Mouse (Mus musculus) gastrocnemius, adult 2 months (tissue): Measurements from ENCODE around the gene Stub1. TPM values are rescaled to one million over a fixed set of nuclear protein-coding genes. Genes with fewer than 3 reads are reported as not detected.
"Not testable (repeated sequence)": the region's sequence is repeated elsewhere in the genome, so short reads cannot be mapped to it uniquely, and the experiment has no call there.

Experiments
- DNase-seq: peaks from one replicate; pipeline ENCODE4 v3.0.0; 2022
- H3K27ac ChIP-seq: fragments of 200-600 bp; 2 replicates; pipeline ENCODE4 v1.8.1; 2022; ENCODE audit warnings: mild to moderate bottlenecking
- H3K4me3 ChIP-seq: fragments of 200-600 bp; 2 replicates; pipeline ENCODE4 v1.8.1; 2022; ENCODE audit warnings: mild to moderate bottlenecking, moderate library complexity
- CTCF ChIP-seq: fragments of 200-600 bp; IDR thresholded peaks from 2 replicates; pipeline ENCODE4 v1.8.1; 2022; ENCODE audit warnings: antibody characterized with exemption, mild to moderate bottlenecking, moderate library complexity
- intact Hi-C: fragments of 180-260 bp; cut with DNase I; formaldehyde crosslinking; loops from one replicate; pipeline ENCODE4 v1.15.1; 2025
- total RNA-seq, 2 experiments: library from RNA; stranded (reverse); gene quantifications; 2 replicates each; pipeline ENCODE4 v1.2.3; 2021

Gene Stub1
- total RNA-seq, 2 experiments from 2014 or later = 85.8 to 93.8 TPM

- TF ChIP-seq CTCF = no peak
- H3K4me3 ChIP-seq = no peak overlapping the region
- intact Hi-C loops = no loop called here
- no peak for DNase-seq
- no peak overlapping the region for H3K27ac ChIP-seq
Observed at GRCm38 (mm10) chr17:25825311-25825710, 7.9 kb downstream of the Stub1 start.

DNA sequence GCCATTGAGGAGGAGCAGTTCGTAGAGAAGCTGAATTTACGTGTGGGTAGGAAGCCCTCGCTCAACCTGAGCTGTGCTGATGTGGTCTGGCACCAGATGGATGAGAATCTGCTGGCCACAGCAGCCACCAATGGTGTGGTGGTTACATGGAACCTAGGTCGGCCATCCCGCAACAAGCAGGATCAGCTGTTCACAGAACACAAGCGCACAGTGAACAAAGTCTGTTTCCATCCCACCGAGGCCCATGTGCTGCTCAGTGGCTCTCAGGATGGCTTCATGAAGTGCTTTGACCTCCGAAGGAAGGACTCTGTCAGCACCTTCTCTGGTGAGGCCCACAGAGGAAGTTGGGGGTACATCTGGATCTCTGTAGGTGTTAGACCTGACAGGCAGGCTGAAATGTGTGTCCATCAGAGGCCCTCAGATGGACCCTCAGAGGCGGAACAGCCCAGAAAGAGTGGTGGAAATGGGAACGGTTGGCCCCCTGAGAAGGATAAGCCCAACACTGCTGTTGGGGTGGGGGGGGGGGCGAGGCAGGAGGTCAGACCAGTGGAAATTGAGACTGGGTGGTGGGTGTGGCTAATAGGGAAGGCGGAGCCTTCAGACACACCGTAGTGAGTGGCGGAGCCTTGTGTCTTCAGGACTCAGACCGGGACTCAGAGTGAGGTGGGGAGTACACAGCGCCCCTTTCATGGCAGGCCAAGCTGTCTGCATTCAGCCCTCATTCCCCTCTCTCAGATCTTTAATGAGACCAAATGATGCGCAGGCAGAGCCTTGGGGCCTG lies 8.7 kb downstream of the Stub1 start:
- intact Hi-C loops = no loop called here
- DNase-seq = no peak
- TF ChIP-seq CTCF = no peak
- H3K4me3 ChIP-seq = peak overlapping the region; percentile 85
- H3K27ac ChIP-seq = no peak overlapping the region

DNA sequence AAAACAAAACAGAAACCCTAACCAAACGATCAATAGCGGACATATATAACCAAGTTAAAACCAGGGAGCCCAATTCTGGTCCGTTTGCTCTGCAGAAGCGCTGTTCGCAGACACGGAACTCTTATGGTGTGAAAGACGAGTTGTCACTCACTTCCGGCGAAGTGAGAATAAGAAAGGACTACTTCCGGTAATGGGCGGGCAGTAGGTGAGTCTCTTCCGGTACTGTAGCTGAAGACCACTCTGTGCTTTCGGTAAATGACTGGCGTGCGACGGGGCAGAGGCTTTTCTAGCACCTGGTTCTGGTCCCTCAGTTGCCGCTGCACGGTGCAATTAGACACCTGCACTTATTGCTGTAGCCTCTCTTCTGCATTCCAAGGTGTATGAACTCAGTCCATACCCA lies 9.8 kb downstream of the Stub1 start, which contains the start of gene Wdr24:
TSS of gene Wdr24 (plus strand) at position 176 of the 400 bp plus-strand sequence.
- peak; percentile 76 for DNase-seq
- H3K27ac ChIP-seq = peak within 1 kb of the TSS; percentile 81
- TF ChIP-seq CTCF = no peak
- intact Hi-C loops = no loop called here
- H3K4me3 ChIP-seq = peak within 1 kb of the TSS; percentile 85

GRCm38 (mm10) chr17:25818851-25819780 lies 14.1 kb downstream of the Stub1 start:
- intact Hi-C loops = no loop called here
- no peak for TF ChIP-seq CTCF
- no peak overlapping the region for H3K27ac ChIP-seq
- peak overlapping the region; percentile 23; the same call in 1 of the 2 replicates for H3K4me3 ChIP-seq
- DNase-seq = no peak

- no peak for TF ChIP-seq CTCF
- no peak overlapping the region for H3K27ac ChIP-seq
- intact Hi-C loops = no loop called here
- DNase-seq = no peak
- H3K4me3 ChIP-seq = no peak overlapping the region
Observed at GRCm38 (mm10) chr17:25817662-25818061, 15.5 kb downstream of the Stub1 start.

DNA sequence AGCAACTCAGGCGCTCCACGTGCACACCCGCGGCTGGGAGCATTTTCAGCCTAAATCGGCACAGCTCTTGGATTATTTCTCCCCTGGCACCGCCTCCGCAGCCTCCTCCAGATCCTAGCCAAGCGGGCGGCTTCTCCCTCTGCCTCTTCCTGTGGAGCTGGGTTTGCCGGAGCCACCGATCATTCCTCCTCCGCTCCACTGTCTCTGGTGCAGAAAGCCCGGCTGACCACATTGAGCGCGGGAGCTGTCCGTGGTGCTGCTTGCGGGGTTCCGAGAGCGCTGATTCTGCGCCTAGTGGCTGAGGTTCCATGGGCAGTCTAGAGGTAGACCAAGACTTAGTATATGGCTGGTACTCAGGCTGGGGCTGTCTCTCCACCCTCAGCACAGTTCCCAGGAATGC lies 19.7 kb downstream of the Stub1 start:
- Histone ChIP-seq H3K4me3 (no peak overlapping the region), H3K27ac (no peak overlapping the region)
- DNase-seq = peak; percentile 84
- peak; percentile 54 for TF ChIP-seq CTCF
- intact Hi-C loops = no loop called here

- no peak for DNase-seq
- H3K4me3 ChIP-seq = no peak overlapping the region
- H3K27ac ChIP-seq = no peak overlapping the region
- intact Hi-C loops = no loop called here
- TF ChIP-seq CTCF = no peak
Observed at GRCm38 (mm10) chr17:25810890-25811289, 22.3 kb downstream of the Stub1 start.

- TF ChIP-seq CTCF = no peak
- DNase-seq = no peak
- peak overlapping the region; percentile 24; the same call in 1 of the 2 replicates for H3K27ac ChIP-seq
- H3K4me3 ChIP-seq = peak overlapping the region; percentile 82
- intact Hi-C loops = no loop called here
Observed at GRCm38 (mm10) chr17:25809606-25810340, 23.4 kb downstream of the Stub1 start.

DNA sequence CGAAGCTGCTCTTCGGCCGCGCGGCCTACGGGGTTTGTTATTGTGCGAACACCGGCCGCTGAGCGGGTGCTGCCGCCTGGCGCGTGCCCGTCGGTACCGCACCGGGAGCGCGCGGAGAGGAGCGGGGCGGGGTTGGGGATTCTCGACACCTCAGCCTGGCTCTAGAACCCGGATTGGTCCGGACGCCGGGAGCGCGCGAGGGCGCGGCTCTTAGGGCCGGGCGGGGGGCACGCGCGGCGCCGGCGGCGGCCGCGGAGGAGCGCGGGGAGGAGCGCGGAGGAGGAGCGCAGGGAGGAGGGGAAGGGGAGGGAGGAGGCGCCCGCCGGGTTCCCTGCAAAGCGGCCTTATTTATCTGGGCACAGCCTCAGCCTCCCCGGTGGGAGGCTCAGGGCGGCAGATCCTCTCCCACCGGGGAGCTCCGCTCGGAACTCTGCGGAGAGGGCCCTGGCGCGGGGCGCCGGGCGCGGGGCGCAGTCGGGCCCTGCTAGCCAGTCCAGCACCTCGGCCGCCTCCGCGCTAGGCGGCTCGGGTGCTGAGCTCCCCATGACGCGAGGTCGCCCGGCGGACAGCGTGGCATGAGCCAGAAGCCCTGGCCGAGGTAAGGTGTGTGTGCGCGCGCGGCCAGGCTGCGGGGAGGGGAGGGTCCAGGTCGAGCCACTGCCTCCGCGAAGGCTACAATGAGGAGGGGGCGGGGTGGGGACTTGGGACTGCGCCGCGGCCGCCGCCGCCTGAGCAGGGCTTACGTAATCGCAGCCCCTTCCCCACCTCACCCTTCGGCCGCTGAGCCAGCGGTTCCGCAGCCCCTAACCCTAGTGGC lies 24.2 kb downstream of the Stub1 start, which contains the start of gene Fbxl16:
TSS of gene Fbxl16 (plus strand) at position 297 of the 817 bp plus-strand sequence.
- peak within 1 kb of the TSS; percentile 82 for H3K4me3 ChIP-seq
- peak; percentile 51 for TF ChIP-seq CTCF
- intact Hi-C loops = no loop called here
- H3K27ac ChIP-seq = peak within 1 kb of the TSS; percentile 24; the same call in 1 of the 2 replicates
- peak; percentile 83 for DNase-seq

DNA sequence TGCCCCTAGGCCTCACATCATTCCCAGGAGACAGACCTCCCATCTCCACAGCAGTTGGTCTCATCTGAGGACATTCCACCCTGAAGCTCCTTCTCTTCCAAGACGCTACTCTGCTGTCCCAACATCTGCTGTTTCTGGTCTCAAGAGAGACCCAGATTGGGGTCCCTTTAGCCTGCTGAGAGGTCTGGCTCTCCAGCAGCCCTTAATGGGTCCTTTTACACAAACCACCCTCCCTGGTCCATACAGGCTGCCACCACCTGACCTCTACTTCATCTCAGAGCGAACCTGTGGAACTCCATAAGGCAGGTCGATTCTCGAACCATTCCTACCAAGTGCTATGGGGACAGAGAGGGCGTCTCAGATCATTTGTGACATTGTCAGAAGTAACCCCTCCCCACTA lies 25.2 kb downstream of the Stub1 start:
- Histone ChIP-seq H3K4me3 (peak overlapping the region; percentile 82; the same call in 1 of the 2 replicates), H3K27ac (no peak overlapping the region)
- intact Hi-C loops = no loop called here
- no peak for DNase-seq
- no peak for TF ChIP-seq CTCF

DNA sequence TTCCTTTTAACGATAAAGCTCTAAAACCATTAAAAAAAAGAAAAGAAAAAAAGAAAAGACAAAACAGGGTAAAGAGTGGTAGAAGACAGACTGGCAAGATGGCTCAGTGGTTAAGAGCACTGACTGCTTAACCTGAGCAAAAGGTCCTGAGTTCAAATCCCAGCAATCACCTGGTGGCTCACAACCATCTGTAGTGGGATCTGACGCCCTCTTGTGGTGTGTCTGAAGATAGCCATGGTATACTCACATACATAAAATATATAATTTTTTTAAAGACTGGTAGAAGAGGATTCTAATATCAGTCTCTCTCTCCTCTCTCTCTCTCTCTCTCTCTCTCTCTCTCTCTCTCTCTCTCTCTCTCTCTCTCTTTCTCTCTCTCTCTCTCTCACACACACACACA lies 25.8 kb downstream of the Stub1 start:
- intact Hi-C loops, DNase-seq, H3K27ac ChIP-seq, H3K4me3 ChIP-seq: not testable (repeated sequence)
